Mouse (Mus musculus): Measurements from ENCODE around the gene Pitx1. TPM values are rescaled to one million over a fixed set of nuclear protein-coding genes. Genes with fewer than 3 reads are reported as not detected.

The Pitx1 gene
- 6.3 and 6.8 TPM in 2 replicates for polyA plus RNA-seq (2014; fragmentation: Nextera tagmentation; extraction: Ambion mirVana)

GRCm38 (mm10) chr13:55836142-55836625, at the start of gene Pitx1:
TSS of gene Pitx1 (minus strand) at chr13:55836192.
- no peak within 1 kb of the TSS for H3K27ac ChIP-seq (ENCODE audit: low read depth, low read length)
- no peak within 1 kb of the TSS for H3K4me3 ChIP-seq (ENCODE audit: low read depth, low read length)
- H3K9me3 ChIP-seq (ENCODE audit: control insufficient read depth, low read length) = no peaks in the 10 kb centered on the region
- no peak within 1 kb of the TSS for H3K9ac ChIP-seq (ENCODE audit: low read depth, low read length)
- no peaks in the 10 kb centered on the region for H3K4me1 ChIP-seq (replicated peaks; ENCODE audit: control insufficient read depth, insufficient read depth, low read length)
- H3K27me3 ChIP-seq (replicated peaks; ENCODE audit: control insufficient read depth, insufficient read depth, low read length) = peaks cover 99% of the 10 kb centered on the region
- ATAC-seq (replicated peaks; ENCODE audit: low FRiP score) = no peak
- H3K4me2 ChIP-seq = peak within 1 kb of the TSS; percentile 5; the same call in 1 of the 2 replicates
- no peak for DNase-seq (ENCODE audit: low spot score)
- 3% methylated on average over 27 of the region's 36 CpGs for WGBS
- no peaks in the 10 kb centered on the region for H3K36me3 ChIP-seq (ENCODE audit: control insufficient read depth, insufficient read depth, low read length)

- Histone ChIP-seq H3K4me1 (replicated peaks; ENCODE audit: control insufficient read depth, insufficient read depth, low read length) (0 out of 2 replicates have a peak, but pooled peaks cover 3% of the 10 kb centered on the region), H3K27ac (ENCODE audit: low read depth, low read length) (no peak overlapping the region), H3K4me3 (ENCODE audit: low read depth, low read length) (no peak overlapping the region), H3K9me3 (ENCODE audit: control insufficient read depth, low read length) (no peaks in the 10 kb centered on the region), H3K4me2 (no peak overlapping the region), H3K9ac (ENCODE audit: low read depth, low read length) (no peak overlapping the region), H3K27me3 (replicated peaks; ENCODE audit: control insufficient read depth, insufficient read depth, low read length) (no peaks in the 10 kb centered on the region), H3K36me3 (ENCODE audit: control insufficient read depth, insufficient read depth, low read length) (no peaks in the 10 kb centered on the region)
- DNase-seq (ENCODE audit: low spot score) = no peak
- 60% methylated on average over 16 of the region's 16 CpGs for WGBS
- ATAC-seq (replicated peaks; ENCODE audit: low FRiP score) = no peak
Observed at GRCm38 (mm10) chr13:55881431-55882202, 45.6 kb upstream of the Pitx1 start.

DNA sequence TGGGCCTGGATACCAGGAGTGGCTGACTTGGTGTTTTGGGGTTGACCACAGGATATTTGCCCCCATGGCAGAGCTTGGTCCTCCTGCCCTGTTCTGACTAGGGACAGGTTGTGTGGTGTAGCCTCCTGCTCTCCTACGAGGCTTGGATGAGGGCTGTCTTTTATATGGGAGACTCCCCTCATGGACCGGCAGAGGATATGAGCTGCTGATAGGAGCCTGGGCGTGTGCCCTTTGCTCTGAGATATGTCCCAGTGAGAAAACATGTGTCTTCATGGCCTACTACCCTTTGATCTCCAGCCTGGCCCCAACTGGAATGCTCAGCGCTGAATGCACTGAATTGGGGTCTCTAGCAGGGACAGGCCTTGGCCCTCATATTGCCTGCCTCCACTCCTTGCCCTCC, 42.4 kb upstream of the Pitx1 start:
- Histone ChIP-seq H3K27ac (ENCODE audit: low read depth, low read length) (no peak overlapping the region), H3K36me3 (ENCODE audit: control insufficient read depth, insufficient read depth, low read length) (no peaks in the 10 kb centered on the region), H3K9me3 (ENCODE audit: control insufficient read depth, low read length) (no peaks in the 10 kb centered on the region), H3K4me1 (replicated peaks; ENCODE audit: control insufficient read depth, insufficient read depth, low read length) (0 out of 2 replicates have a peak, but pooled peaks cover 3% of the 10 kb centered on the region), H3K27me3 (replicated peaks; ENCODE audit: control insufficient read depth, insufficient read depth, low read length) (no peaks in the 10 kb centered on the region), H3K4me3 (ENCODE audit: low read depth, low read length) (no peak overlapping the region), H3K9ac (ENCODE audit: low read depth, low read length) (no peak overlapping the region), H3K4me2 (no peak overlapping the region)
- DNase-seq (ENCODE audit: low spot score) (no peak), ATAC-seq (replicated peaks; ENCODE audit: low FRiP score) (no peak)
- WGBS = 78% methylated on average over 4 of the region's 4 CpGs

- no peak overlapping the region for H3K4me3 ChIP-seq (ENCODE audit: low read depth, low read length)
- H3K9me3 ChIP-seq (ENCODE audit: control insufficient read depth, low read length) = 0 out of 2 replicates have a peak, but pooled peaks cover 2% of the 10 kb centered on the region
- no peak overlapping the region for H3K9ac ChIP-seq (ENCODE audit: low read depth, low read length)
- 71% methylated on average over 7 of the region's 7 CpGs for WGBS
- ATAC-seq (replicated peaks; ENCODE audit: low FRiP score) = no peak
- H3K4me2 ChIP-seq = no peak overlapping the region
- H3K36me3 ChIP-seq (ENCODE audit: control insufficient read depth, insufficient read depth, low read length) = no peaks in the 10 kb centered on the region
- DNase-seq (ENCODE audit: low spot score) = no peak
- no peaks in the 10 kb centered on the region for H3K27me3 ChIP-seq (replicated peaks; ENCODE audit: control insufficient read depth, insufficient read depth, low read length)
- H3K27ac ChIP-seq (ENCODE audit: low read depth, low read length) = no peak overlapping the region
- no peaks in the 10 kb centered on the region for H3K4me1 ChIP-seq (replicated peaks; ENCODE audit: control insufficient read depth, insufficient read depth, low read length)
Observed at GRCm38 (mm10) chr13:55871410-55871809, 35.4 kb upstream of the Pitx1 start.

DNA sequence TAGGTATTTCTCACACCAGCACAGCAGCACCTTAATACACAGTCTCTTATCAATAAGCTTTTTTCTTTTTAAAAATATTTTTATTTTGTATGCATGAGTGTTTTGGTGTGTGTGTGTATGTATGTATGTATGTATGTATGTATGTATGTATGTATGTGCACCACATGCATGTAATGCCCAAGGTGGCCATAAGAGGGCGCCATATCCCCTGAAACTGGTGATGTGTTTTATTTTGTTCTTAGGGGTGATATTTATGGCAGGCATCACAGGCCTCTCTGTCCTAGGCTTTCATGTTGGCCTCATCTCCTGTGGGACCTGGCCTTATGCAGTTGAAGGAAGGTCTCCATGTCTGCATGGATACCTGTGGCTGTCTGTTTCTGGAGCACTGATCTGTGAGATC, 34.0 kb upstream of the Pitx1 start:
- Histone ChIP-seq H3K4me3 (ENCODE audit: low read depth, low read length) (no peak overlapping the region), H3K27ac (ENCODE audit: low read depth, low read length) (no peak overlapping the region), H3K9ac (ENCODE audit: low read depth, low read length) (no peak overlapping the region), H3K9me3 (ENCODE audit: control insufficient read depth, low read length) (0 out of 2 replicates have a peak, but pooled peaks cover 2% of the 10 kb centered on the region), H3K4me1 (replicated peaks; ENCODE audit: control insufficient read depth, insufficient read depth, low read length) (no peaks in the 10 kb centered on the region), H3K27me3 (replicated peaks; ENCODE audit: control insufficient read depth, insufficient read depth, low read length) (no peaks in the 10 kb centered on the region), H3K36me3 (ENCODE audit: control insufficient read depth, insufficient read depth, low read length) (no peaks in the 10 kb centered on the region), H3K4me2 (no peak overlapping the region)
- 76% methylated on average over 1 of the region's 1 CpGs for WGBS
- DNase-seq (ENCODE audit: low spot score) (no peak), ATAC-seq (replicated peaks; ENCODE audit: low FRiP score) (no peak)

DNA sequence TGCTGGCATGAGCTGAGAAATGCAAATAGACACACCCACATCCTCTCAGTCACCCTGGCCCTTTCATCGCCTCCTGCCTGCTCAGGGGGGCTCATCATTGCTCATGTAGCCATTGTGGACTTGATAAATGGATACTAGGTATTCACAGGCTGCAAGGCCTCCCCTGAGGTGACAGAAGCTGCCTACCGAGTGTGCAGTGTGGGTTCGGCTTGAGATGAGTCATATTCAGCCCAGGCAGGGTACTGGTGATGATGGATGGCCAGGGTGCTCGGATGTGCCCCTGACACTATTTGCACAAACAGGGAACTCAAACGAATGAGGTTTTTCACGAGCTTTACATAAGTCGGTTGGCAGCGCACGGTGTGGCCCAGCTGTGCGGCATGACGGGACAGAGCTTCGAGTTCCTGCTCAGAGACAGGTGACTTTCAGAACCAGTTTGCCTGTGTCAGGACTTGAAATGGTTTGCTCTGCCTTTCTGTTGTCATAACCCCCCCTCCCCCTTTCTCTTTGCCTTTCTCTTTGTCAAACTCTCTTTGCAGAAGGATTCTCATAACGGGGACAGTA, 31.6 kb upstream of the Pitx1 start:
- Histone ChIP-seq H3K27ac (ENCODE audit: low read depth, low read length) (no peak overlapping the region), H3K9me3 (ENCODE audit: control insufficient read depth, low read length) (0 out of 2 replicates have a peak, but pooled peaks cover 2% of the 10 kb centered on the region), H3K27me3 (replicated peaks; ENCODE audit: control insufficient read depth, insufficient read depth, low read length) (no peaks in the 10 kb centered on the region), H3K4me2 (no peak overlapping the region), H3K9ac (ENCODE audit: low read depth, low read length) (no peak overlapping the region), H3K4me3 (ENCODE audit: low read depth, low read length) (no peak overlapping the region), H3K36me3 (ENCODE audit: control insufficient read depth, insufficient read depth, low read length) (no peaks in the 10 kb centered on the region), H3K4me1 (replicated peaks; ENCODE audit: control insufficient read depth, insufficient read depth, low read length) (no peaks in the 10 kb centered on the region)
- DNase-seq (ENCODE audit: low spot score) (no peak), ATAC-seq (replicated peaks; ENCODE audit: low FRiP score) (no peak)
- 59% methylated on average over 13 of the region's 13 CpGs for WGBS

DNA sequence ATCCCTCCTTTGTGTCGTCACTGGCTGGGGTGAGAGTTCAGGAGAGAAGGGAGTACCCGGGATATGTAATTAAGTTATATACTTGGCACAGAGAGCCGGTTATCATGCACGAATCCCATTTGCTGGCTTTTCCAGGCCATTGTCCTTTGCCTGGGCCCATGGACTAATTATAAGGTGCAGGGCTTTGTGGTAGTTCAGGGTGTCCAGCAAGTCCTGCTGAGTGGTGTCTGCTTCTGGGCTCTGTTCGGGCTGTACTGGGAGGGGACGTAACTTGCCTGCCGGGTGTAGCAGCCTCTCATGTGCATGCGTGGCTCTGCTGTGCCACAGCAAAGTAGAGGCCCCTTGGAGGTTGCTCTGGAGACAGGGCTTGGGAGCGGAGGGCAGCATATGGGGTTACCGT, 24.5 kb upstream of the Pitx1 start:
- 78% methylated on average over 10 of the region's 10 CpGs for WGBS
- Histone ChIP-seq H3K9me3 (ENCODE audit: control insufficient read depth, low read length) (no peaks in the 10 kb centered on the region), H3K36me3 (ENCODE audit: control insufficient read depth, insufficient read depth, low read length) (no peaks in the 10 kb centered on the region), H3K27ac (ENCODE audit: low read depth, low read length) (no peak overlapping the region), H3K4me2 (no peak overlapping the region), H3K4me3 (ENCODE audit: low read depth, low read length) (no peak overlapping the region), H3K9ac (ENCODE audit: low read depth, low read length) (no peak overlapping the region), H3K4me1 (replicated peaks; ENCODE audit: control insufficient read depth, insufficient read depth, low read length) (no peaks in the 10 kb centered on the region), H3K27me3 (replicated peaks; ENCODE audit: control insufficient read depth, insufficient read depth, low read length) (peaks cover 3% of the 10 kb centered on the region)
- ATAC-seq (replicated peaks; ENCODE audit: low FRiP score) (no peak), DNase-seq (ENCODE audit: low spot score) (no peak)

GRCm38 (mm10) chr13:55858463-55858862, 22.5 kb upstream of the Pitx1 start:
- H3K9ac ChIP-seq (ENCODE audit: low read depth, low read length) = no peak overlapping the region
- DNase-seq (ENCODE audit: low spot score) (no peak), ATAC-seq (replicated peaks; ENCODE audit: low FRiP score) (no peak)
- H3K4me3 ChIP-seq (ENCODE audit: low read depth, low read length) = no peak overlapping the region
- peaks cover 3% of the 10 kb centered on the region for H3K27me3 ChIP-seq (replicated peaks; ENCODE audit: control insufficient read depth, insufficient read depth, low read length)
- H3K36me3 ChIP-seq (ENCODE audit: control insufficient read depth, insufficient read depth, low read length) = no peaks in the 10 kb centered on the region
- no peak overlapping the region for H3K27ac ChIP-seq (ENCODE audit: low read depth, low read length)
- H3K9me3 ChIP-seq (ENCODE audit: control insufficient read depth, low read length) = no peaks in the 10 kb centered on the region
- WGBS = 64% methylated on average over 5 of the region's 5 CpGs
- H3K4me2 ChIP-seq = no peak overlapping the region
- H3K4me1 ChIP-seq (replicated peaks; ENCODE audit: control insufficient read depth, insufficient read depth, low read length) = no peaks in the 10 kb centered on the region

Measured in liver, embryonic 11.5 days (tissue).